Mouse (Mus musculus) urinary bladder, adult 2 months (tissue): ENCODE measurements around the gene Olfr470. TPM values are rescaled to one million over a fixed set of nuclear protein-coding genes. Genes with fewer than 3 reads are reported as not detected.
"Not testable (repeated sequence)": the region's sequence is repeated elsewhere in the genome, so short reads cannot be mapped to it uniquely, and the experiment has no call there.

ENCODE experiments used
- DNase-seq: peaks from one replicate; pipeline ENCODE4 v3.0.0; 2022; ENCODE audit warnings: low spot score
- polyA plus RNA-seq: library from polyadenylated mRNA; depleted of rRNA; stranded (reverse); fragments of >200 nt; gene quantifications from 2 replicates; pipeline ENCODE4 v1.2.3, GENCODE M21; 2012; rRNA removed

Olfr470 gene
- polyA plus RNA-seq = not detected in 2 replicates

- not testable (repeated sequence) for DNase-seq
Observed at GRCm38 (mm10) chr7:107847390-107847789, at the start of gene Olfr470. TSS of gene Olfr470 (minus strand) at chr7:107847490.

- no peak for DNase-seq
Observed at GRCm38 (mm10) chr7:107841719-107842118, 5.6 kb downstream of the Olfr470 start.

GRCm38 (mm10) chr7:107825441-107825840 lies 21.8 kb downstream of the Olfr470 start, which contains the start of gene Olfr469:
TSS of gene Olfr469 (minus strand) at chr7:107825541.
- not testable (repeated sequence) for DNase-seq

- not testable (repeated sequence) for DNase-seq
Observed at GRCm38 (mm10) chr7:107823867-107824266, 23.4 kb downstream of the Olfr470 start.

GRCm38 (mm10) chr7:107819442-107819841 lies 27.8 kb downstream of the Olfr470 start:
- no peak for DNase-seq

GRCm38 (mm10) chr7:107811963-107812362 lies 35.3 kb downstream of the Olfr470 start, which contains the start of gene Olfr467:
TSS of gene Olfr467 (plus strand) at chr7:107812263.
- no peak for DNase-seq

GRCm38 (mm10) chr7:107802138-107802537 lies 45.2 kb downstream of the Olfr470 start:
- DNase-seq = no peak

GRCm38 (mm10) chr7:107801108-107801507 lies 46.2 kb downstream of the Olfr470 start, which contains the start of gene Ovch2:
TSS of gene Ovch2 (minus strand) at chr7:107801208.
- no peak for DNase-seq

GRCm38 (mm10) chr7:107796500-107796899 lies 50.8 kb downstream of the Olfr470 start:
- DNase-seq = no peak

Other genes starting within 250 kb of the Olfr470 start
- not detected in 2 replicates for gene 5330417H12Rik, start 222.3 kb downstream of the Olfr470 start, polyA plus RNA-seq
- gene Cyb5r2, start 89.5 kb downstream of the Olfr470 start, polyA plus RNA-seq = 0.13 TPM in 1 of 2 replicates, not detected in the other
- gene Ovch2, start 46.3 kb downstream of the Olfr470 start, polyA plus RNA-seq = not detected in 2 replicates
- gene Olfr467, start 35.2 kb downstream of the Olfr470 start, polyA plus RNA-seq = not detected in 2 replicates
- not detected in 2 replicates for gene Olfr469, start 21.9 kb downstream of the Olfr470 start, polyA plus RNA-seq
- gene Olfr472, start 50.4 kb upstream of the Olfr470 start, polyA plus RNA-seq = not detected in 2 replicates
- gene Olfr473, start 83.0 kb upstream of the Olfr470 start, polyA plus RNA-seq = not detected in 2 replicates
- gene Olfr474, start 107.2 kb upstream of the Olfr470 start, polyA plus RNA-seq = not detected in 2 replicates
- not detected in 2 replicates for gene Olfr476, start 117.3 kb upstream of the Olfr470 start, polyA plus RNA-seq
- not detected in 2 replicates for gene Olfr477, start 139.2 kb upstream of the Olfr470 start, polyA plus RNA-seq
- not detected in 2 replicates for gene Olfr478, start 186.5 kb upstream of the Olfr470 start, polyA plus RNA-seq
- not detected in 2 replicates for gene Olfr479, start 203.2 kb upstream of the Olfr470 start, polyA plus RNA-seq
- not detected in 2 replicates for gene Olfr480, start 219.9 kb upstream of the Olfr470 start, polyA plus RNA-seq
- gene Olfr481, start 232.4 kb upstream of the Olfr470 start, polyA plus RNA-seq = not detected in 2 replicates